Mouse (Mus musculus) neutrophil, adult 5-6 weeks (primary cell): ENCODE measurements around the gene Bicc1. TPM values are rescaled to one million over a fixed set of nuclear protein-coding genes. Genes with fewer than 3 reads are reported as not detected.

Experiments used
- ATAC-seq: fragments of 151-379, 151-347 bp; 2 replicates; pipeline ENCODE4 v1.8.0; 2017; ENCODE audit warnings: mild to moderate bottlenecking, moderate TSS enrichment; ENCODE audit not compliant: insufficient number of reproducible peaks, poor library complexity, low FRiP score, severe bottlenecking; ENCODE audit errors: extremely low read depth
- total RNA-seq: library from RNA; stranded (forward); fragments of 200-1000 nt; gene quantifications from 2 replicates; pipeline ENCODE4 v1.2.3, GENCODE M21; 2017

Bicc1 gene
- total RNA-seq, 1 experiment from 2014 or later: not detected

- no peak for ATAC-seq
Measured at GRCm38 (mm10) chr10:71082986-71083385, 76.5 kb downstream of the Bicc1 start.

- ATAC-seq: no peak
Measured at GRCm38 (mm10) chr10:71078856-71079255, 80.6 kb downstream of the Bicc1 start.

DNA sequence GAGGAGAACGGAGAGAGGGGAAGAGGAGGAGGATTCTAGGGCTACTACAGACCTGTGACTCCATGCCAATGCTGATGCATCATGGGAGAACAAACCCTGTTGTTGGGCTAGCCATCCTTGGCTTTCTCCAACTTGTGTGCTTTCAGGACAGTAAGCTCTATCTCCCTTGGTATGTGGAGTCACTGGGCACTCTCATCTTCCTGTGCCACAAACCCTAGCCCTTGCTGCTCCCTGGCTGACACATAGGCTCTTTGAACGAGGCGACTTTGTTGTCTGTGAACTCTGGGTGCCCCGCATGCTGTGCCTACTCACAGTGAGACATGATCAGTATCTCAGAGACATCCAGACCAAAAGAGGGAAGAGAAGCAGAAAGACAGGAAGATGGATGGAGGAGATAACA, 94.5 kb downstream of the Bicc1 start:
- no peak for ATAC-seq

- ATAC-seq: no peak
Measured at GRCm38 (mm10) chr10:71064576-71064975, 94.9 kb downstream of the Bicc1 start.

- ATAC-seq: no peak
Measured at GRCm38 (mm10) chr10:71062151-71062550, 97.3 kb downstream of the Bicc1 start.

GRCm38 (mm10) chr10:71060269-71060668, 99.2 kb downstream of the Bicc1 start:
- no peak for ATAC-seq

DNA sequence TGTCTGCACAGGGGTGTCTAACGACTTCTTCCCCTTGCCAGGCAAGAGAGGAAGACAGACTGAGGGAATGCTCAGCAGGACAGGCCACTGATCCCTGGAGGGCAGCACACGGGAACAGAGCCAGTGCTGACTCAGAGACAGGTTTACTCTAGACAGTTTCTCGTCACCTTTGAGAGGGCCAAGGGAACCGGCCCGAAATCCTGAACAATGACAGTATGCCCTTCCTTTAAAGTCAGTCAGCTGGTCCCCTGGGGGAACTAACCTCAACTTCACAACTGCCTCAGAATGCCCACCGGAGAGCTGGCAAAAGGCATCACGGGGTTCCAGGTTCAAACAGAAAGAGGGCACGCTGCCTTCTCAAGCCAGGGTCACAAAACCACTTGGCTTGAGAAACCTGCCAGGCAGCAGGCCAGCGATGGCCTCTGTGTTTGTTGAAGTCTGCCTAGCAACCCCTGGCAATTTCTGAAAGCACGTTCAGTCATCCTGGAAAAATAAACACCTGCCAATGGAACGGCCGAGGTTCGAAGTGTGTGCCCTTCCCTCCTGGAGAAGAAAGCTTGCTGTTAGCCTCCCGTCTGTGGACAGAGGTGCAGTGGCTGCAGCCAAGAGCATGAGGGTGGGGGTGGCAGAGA, 100.8 kb downstream of the Bicc1 start:
- no peak for ATAC-seq

- no peak for ATAC-seq
Measured at GRCm38 (mm10) chr10:71058070-71058469, 101.4 kb downstream of the Bicc1 start.

- ATAC-seq: no peak
Measured at GRCm38 (mm10) chr10:71052748-71053147, 106.8 kb downstream of the Bicc1 start.

GRCm38 (mm10) chr10:71052208-71052607, 107.3 kb downstream of the Bicc1 start:
- ATAC-seq: no peak

DNA sequence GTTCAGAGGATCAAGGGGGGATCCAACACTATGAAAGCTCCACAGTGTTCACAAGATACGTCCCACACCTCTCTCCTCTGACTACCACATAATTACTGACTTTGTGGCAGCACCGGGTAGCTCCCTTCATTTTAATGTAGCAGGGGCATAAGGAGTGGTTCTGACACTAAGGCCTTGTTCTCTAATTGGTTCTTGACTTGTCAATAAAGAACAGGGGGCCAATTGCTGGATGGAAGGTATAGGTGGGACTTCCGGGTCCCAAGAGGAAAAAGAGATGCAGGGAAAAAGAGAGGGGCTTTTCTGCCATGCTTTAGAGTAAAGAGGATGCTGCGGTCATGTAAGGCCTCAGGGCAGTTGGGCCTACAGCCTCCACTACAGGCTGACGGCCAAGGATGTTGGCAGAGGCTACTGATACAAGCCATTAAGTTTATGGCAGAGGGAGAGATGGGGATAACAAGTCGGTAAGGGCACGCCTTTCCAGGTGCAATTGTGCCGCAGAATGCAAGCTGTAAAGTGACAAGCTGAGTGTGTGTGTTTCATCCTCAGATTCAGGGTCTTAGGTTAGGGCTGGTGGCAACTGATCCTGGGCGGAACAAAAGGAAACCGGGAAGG, 108.7 kb downstream of the Bicc1 start:
- ATAC-seq: no peak

DNA sequence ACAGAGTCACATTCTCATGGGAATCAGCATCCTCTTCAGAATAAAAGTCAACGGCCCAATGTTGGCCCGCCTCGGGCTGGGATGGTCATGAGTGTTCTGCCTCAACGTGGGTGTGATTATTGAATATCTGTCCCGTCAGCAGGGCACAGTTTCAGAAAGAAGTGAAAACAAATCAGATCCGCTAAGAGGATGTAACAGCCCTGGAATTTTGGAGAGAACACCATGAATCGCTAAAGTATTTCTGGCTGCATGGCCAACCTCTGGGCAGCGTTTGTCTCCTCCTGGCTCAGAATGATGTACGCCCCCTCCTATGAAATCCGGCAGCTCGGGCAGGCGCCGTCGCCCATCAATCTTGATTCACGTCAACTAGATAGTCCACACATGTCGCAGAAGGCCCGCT, 110.2 kb downstream of the Bicc1 start:
- no peak for ATAC-seq

DNA sequence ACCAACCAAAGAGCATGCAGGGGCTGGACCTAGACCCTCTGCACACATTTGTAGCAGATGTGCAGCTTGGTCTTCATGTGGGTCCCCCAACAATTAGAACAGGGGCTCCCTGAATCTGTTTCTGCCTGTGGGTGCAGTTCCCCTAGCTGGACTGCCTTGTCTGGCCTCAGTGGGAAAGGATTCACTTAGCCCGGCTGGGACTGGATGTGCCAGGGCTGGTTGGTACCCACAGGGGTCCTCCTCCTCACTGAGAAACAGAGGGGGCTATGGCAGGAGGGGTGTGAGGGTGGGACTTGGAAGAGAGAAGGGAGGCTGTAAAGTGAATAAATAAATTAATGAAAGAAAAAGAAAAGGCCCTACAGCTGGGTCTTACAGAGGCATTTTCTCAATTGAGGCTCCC, 115.1 kb downstream of the Bicc1 start:
- ATAC-seq: no peak

DNA sequence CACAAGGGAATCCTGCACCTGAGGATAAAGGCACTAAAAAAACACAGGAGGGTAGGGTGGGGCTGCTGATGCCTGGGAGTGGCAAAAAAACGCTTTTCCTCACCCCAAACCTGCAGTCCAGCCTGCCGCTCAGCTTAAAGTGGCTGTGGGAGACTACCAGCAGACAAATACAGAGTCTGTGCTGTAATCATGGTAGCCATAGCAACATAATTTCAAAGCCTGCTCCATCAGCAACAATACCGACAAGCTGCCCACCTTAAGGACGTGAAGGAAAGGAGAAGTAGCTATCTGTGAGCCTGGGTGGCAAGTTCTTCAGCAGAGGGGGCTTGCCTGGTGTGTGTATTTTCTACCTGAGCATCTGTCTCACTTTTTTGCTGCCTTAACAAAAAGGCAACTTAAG, 117.6 kb downstream of the Bicc1 start:
- ATAC-seq: no peak

GRCm38 (mm10) chr10:71036484-71036883, 123.0 kb downstream of the Bicc1 start:
- no peak for ATAC-seq

GRCm38 (mm10) chr10:71028996-71029395, 130.5 kb downstream of the Bicc1 start:
- no peak for ATAC-seq

GRCm38 (mm10) chr10:71028066-71028844, 131.2 kb downstream of the Bicc1 start:
- ATAC-seq: no peak

DNA sequence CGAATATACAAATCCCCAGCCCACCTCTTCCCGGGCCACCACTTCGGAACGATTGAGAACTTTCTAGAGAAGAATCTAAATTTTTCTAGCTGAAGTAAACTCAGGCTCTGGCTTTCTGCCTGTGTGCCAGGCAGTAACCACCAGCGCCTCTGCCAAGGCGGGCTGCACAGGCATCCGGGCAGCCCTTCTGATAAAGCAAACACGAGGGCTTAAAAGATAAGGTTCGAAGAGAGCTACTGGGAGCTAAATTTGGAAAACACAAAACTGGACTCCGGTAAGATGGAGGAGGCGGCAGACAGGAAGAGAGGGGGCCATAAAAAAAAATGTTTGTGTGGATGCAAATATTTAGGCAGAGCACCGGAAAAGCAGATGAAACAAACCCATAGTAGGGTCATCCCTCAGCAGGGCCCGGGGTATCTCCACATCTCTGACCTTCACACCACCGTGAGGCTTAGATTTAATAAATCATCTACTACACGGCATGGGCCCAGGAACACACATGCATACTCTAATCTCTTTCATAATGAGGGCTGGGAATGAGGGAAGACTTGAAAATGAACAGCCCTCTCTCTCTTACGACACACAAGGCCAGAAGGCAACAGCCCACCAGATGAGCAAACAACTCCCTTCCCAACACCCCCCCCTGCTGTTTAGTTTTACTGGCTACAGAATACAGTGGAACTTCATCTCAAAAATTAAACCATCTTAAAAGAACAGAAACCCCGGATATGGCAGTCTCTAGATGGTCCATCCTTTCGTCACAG, 134.2 kb downstream of the Bicc1 start:
- ATAC-seq: no peak

DNA sequence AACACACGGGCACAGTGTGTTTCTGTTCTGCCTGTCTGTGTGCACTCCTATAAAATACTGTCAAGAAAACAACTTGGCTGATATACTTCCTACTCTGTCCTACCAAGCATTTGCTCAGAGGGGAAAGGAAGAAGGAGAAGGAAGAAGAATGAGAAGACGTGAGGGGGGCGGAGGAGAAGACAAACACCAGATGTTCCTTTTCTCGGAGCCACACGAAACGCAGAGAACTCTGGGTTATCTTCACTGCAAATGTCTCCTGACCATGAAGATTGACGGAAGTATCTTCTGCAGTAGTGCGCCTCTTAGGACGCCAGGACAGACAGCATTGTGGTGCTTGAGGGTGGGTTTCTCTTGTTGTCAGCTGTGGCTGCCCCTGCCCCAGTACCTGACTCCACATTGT, 134.8 kb downstream of the Bicc1 start:
- ATAC-seq: no peak

DNA sequence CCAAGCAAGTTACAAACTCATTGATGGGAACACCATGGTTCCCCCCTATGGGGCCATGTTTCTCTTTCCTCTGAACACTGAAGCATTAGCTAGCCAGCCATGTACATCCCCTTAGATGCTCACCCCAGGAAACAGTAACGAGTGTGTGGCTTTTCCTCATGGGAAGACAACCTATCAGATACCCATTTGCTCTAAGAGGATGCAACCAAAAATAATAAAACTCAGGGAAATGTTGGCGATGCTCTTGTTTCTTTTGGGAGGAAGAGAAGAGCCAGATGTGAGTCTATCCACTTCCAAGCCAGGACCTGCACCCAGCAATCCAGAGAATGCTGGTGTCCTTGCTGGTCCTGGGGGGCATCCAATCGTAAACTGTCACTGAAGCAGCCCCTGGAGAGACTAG, 136.0 kb downstream of the Bicc1 start:
- no peak for ATAC-seq
